Mouse (Mus musculus) CD4-positive, CD25-positive, alpha-beta regulatory T cell, adult 2 months (primary cell): Measurements from ENCODE around the gene Tex44.
A peak's percentile ranks its signal among the peaks of the same experiment; 100 is the strongest.

Experiments
- DNase-seq: peaks from one replicate; pipeline ENCODE4 v3.0.0-alpha.2; 2012; ENCODE audit warnings: low read depth, low spot score

Tex44 gene

DNA sequence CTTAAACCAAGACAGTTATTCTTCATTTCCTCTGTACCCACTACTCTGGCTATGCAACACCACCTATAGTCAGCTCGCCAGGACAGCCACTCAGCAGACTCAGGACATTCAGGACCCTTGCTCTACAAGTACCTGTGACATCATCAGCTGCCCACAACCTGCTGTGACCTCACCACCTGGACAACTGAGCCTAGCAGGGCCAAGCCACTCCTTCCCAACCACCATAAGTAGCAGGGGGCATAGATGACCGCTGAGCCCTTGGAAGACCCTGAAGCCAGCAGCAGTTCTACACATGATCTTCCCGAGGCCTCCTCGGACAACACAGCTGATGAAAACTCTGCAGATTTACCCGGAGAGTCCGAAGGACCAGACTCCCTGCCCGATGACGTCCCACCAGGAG, at the start of gene Tex44, which contains the start of gene Nmur1:
Tex44 (plus strand) TSS at position 202 of the 400 bp plus-strand sequence.
Nmur1 (minus strand) TSS at position 101 of the 400 bp plus-strand sequence.
- no peak for DNase-seq

DNA sequence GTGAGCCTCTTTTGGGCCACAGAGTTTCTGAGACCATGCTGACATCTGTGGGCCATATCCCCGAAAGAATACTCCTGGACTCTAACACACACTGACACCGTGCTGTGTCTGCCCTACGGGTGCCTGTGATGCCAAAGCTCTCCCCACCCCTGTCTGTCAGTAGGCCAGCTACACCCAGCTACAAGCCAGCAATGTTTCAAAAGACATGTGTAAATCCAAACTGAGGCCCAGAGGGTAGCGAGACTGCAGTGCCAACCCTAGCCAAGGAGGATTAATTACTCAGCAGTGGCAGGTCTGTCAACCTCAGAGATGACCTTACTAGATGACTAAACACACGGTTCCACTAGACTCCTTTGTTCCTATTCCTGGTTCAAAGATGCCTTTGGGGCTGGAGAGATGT, 49.8 kb upstream of the Tex44 start:
- DNase-seq, result no peak

DNA sequence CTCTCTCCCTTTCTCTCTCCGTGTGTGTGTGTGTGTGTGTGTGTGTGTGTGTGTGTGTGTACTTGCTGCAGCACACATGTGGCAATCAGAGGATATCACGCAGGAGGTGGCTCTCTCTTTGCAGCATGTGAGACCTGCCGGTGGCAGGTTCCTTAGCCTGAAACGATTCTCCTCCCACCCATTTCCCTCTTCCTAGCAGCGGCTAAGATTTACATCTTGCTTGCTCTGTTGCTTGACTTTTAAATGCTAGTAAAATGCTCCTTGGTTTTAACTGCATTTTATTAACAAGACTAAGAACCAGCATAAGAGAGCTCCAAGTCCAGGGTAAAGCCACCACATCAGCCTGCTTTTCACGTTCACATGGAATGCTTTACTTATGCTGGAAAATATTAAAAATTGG, 47.5 kb upstream of the Tex44 start:
- DNase-seq, result no peak

DNA sequence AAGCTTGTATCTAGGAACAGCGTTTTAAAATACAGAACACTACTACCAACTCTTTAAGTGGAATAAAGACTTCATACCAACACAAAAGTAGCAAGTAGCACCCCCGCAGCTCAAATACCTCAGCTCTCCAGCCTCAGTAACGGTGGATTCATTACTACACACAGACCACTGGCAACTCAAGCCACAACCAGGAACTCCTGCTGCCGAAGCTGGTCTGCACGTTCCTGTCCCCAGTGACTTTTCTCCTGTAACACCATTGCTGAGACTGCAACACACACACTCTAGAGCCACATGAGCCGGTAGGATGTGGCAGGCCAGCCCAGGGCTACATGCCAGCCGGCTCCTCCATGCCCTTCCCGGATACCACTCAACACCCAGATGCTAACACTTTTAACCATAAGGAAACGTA, 47.0 kb upstream of the Tex44 start:
- DNase-seq, result no peak

DNA sequence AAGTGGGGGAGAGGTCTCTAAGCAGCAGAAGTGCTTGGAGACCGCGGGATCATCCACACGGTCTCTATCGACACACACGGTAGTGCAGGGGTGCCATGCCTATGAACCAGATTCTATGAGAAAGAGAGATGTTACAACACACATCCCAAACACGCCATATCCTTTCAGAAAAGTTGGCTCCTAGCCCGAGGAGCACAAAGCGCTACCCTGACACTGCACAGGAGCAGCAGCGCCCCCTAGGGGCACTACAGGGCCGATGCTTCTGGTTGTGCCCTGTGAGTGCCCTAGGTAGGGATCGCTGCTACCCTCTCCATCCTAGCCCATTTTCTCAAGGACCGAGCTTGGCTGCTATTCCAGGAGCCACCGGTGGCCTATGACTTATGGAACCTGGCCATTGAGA, 45.1 kb upstream of the Tex44 start:
- DNase-seq, result peak; percentile 83

DNA sequence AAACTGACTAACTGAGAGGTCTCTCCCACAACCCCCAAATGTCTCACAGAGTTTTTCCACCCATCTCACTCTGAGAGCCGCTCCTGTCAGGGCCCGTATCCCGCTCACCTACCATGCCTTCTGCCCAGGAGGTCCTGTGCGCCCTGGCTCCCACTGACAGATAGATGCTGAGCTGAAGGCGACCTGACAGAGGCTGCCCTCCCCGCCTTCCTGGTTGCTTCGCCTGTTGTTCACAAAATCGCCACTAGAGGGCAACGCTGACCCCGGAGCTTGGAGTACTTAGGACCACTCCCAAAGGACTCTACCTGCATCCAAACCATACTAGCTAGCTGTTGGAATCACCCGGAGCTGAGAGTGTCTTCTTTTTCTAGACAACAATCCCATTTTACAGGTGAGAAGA, 36.9 kb upstream of the Tex44 start:
- DNase-seq, result peak; percentile 86

DNA sequence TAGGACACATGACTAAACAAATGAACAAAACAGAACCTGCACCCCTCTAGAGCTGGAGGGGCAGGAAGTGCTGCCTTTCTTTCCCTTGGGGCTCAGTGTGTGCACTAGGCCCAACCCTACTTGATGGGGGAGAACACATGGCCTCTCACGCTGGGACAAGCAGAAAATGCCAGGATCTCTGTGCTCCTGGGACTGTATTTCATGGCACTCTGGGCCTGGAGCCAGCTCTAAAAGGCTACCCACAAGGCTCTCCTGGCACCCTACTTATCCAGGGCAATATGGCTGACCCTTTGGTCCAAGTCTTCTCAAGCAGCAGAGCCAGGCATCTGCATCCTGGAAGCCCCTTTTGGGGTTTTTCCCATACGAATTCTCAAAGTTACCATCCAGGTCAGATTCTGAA, 34.7 kb upstream of the Tex44 start:
- DNase-seq, result no peak

DNA sequence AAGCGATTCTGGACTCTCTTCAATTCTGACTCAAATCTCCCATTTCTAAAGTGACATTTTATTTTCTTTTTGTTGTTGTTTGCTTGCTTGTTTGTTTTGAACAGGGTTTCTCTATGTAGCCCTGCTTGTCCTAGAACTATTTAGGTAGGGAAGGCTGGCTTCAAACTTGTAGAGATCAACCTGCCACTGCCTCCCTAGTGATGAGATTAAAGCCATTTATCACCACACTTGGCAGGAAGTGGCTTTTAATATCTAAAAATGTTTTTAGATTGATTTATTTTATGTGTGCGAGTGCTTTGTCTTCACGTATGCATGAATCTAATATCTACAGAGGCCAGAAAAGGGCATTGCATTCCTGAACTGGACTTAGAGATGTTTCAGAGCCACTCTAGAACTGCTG, 32.9 kb upstream of the Tex44 start:
- DNase-seq, result no peak

DNA sequence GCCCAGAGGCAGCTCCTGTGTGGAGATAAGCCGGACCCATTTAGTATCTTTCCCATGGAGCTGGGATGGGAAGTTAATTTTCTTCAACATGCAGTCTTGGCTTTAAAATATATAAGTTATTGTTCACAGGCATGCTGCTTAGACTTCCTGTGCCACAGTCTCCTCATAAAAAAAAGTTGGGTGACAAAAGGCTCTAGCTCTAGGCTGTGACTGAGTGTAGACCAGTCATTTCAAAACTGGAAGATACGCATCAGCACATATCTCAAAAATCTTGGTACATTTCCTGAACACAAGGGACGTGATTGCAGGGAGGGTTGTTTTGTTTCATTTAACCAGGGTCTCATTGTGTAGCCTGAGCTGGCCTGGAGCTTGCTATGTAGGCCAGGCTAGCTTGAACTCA, 31.9 kb upstream of the Tex44 start:
- peak; percentile 79 for DNase-seq

DNA sequence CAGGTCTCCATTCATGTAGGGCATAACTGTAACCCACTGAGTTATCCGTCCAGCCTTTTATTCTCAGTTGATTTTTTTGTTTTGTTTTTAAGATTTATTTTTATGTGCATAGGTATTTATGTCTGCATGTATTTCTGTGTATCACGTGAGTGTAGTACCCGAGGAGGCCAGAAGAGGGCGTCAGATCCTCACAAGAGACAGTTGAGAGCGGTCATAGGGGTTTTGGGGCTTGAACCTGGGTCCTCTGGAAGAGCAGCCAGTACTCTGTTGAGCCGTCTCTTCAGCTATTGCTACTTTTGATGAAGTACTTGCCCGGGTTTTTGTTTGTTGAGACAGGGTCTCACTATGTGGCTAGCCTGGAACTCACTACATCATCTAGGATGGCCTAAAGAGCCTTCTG, 30.2 kb upstream of the Tex44 start:
- peak; percentile 43 for DNase-seq

DNA sequence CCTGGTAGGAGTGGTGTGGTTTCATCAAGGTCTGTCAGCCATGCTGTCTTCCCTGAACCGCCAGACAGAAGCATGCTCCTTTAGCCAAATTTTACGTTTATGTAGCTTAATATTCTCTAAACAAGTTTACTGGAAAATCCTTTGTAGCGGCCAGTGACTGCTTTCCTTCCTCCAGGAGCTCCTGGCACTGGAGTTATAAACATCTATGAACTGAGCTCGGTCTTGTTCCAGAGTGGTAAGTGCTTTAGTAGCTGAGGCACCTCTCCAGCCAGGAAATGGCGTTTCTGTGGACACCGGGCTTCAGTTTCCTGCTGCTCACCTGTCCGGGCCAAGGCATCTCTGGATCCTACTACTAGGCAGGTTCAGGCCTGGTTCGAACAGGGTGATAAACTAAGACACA, 28.5 kb upstream of the Tex44 start:
- no peak for DNase-seq

DNA sequence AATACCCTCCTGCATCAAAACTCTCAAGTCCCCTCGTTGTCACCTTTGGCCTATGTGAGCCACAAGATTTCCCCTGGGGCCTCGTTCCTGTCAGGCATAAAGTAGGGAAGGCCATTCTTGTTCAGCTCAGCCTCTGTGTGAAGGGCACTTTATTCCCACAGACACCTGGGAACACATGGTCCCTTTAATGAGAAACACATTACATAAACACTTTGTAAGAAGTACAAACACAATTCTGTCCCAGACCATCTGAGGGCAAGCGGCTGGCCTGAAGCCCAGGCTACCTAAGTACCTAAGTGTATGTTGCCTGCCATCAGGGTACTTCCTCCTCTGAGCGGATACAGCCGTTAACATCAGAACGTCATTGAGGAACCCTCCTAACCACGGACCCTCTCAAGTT, 27.9 kb upstream of the Tex44 start:
- DNase-seq, result no peak

DNA sequence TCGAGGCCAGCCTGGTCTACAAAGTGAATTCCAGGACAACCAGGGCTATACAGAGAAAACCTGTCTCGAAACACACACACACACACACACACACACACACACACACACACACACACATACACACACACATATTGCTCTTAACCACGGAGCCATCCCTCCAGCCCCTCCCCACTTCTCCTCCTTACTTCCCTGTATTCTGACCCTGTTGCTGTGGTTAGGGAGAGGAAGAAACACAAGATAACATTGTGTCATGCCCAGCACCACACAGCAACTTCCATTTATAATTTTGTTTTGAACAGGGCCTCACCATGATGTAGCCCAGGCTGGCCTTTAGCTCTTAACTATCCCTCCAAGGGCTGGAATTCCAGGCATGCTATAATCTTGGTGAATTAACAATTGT, 26.8 kb upstream of the Tex44 start:
- DNase-seq, result no peak

DNA sequence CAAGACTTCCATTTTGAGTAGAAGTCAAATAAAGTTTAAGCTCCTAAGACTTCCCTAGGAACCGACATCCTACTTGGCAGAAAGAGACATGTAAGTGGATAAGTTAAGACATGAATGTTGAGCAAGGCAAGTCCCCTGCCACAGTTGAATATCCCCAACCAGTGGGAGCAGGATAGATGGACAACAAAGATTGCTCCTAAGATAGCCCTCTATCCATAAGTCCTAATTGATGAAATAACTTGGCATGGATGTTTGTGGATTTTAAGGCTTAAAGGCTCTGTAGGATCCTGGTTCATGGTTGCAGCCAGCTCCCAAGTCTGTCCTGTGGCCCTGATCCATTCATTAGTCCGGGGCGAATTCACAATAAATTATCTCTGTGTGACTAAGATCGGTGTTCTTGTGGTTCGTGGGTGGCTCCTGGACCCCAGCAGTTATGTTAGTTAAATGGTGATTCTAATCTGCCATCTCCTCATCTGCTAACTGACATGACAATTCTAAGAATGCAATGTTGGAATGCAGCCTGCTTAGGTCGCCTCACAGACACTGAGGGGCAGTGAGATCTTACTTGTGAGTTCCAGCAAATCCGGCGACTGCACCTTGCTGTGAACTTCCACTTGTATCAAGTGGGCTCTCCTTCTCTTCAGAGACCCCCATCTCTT, 25.9 kb upstream of the Tex44 start:
- no peak for DNase-seq

DNA sequence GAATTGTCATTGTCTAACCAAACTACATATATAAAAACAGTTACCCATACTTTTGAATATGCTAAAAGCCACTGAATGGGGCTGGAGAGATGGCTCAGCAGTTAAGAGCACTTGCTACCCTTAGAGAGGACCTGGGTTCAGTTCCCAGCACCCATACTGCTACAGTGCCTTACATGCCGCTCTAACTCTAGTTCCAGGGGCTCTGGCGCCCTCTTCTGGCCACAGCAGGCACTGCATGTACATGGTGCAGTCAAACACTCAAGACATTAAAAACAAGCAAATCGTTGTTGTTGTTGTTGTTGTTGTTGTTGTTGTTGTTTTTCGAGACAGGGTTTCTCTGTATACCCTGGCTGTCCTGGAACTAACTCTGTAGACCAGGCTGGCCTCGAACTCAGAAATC, 21.3 kb upstream of the Tex44 start:
- peak; percentile 72 for DNase-seq

DNA sequence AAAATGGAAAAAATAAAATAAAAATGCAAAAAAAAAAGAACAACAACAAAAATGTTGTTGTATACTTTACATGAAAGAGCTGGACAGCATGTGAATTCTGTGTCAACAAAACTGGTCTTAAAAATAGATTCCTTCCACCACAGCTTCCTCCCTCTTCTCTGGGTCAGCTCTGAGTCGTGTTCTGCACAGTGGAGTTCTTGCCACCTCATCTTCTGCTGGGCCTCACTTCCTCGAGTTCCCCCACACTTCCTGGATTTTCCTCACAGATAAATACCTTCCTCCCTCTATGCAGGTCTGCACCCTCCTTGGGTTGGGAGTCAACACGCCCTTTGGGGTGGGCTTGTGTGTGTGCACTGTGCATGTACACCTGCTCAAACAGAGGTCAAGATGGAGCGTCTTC, 19.8 kb upstream of the Tex44 start:
- DNase-seq, result no peak

DNA sequence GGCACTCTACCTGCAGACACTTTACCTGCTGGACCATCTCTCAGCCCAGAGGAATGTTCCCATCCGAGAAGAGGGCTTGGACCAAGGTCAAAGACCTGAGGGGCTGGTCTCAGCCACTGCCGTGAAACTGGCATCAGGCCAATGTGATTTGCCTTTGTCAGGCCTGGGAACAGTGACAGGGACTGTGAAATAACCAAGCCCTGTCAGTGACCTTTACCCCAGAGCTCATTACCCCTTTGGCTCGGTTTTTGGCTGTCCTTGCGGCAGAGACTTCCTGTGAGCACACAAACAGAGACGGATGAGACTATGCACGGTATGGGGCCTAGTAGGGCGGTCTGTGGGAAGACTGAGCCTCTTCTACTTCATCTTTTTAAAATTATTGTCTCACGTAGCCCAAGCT, 19.2 kb upstream of the Tex44 start:
- peak; percentile 57 for DNase-seq

DNA sequence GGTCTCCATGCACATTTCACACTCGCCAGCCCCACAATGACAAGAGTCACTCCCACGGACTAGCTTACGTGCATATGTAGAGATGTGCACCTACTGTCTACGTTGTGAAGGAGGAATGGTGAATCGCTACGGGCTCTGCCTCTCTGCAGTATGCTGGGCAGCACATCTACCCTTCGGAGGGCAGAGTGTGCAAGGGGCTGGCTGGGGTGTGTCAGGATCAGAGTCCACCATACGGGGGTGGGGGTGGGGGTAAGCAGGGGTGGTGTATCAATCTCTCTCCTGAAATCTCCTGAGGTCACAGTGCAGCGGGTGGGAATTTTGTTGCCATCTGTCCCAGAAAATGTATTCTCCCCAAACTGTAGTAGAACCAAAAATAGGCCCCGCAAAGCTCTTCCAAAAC, 17.6 kb upstream of the Tex44 start:
- no peak for DNase-seq

DNA sequence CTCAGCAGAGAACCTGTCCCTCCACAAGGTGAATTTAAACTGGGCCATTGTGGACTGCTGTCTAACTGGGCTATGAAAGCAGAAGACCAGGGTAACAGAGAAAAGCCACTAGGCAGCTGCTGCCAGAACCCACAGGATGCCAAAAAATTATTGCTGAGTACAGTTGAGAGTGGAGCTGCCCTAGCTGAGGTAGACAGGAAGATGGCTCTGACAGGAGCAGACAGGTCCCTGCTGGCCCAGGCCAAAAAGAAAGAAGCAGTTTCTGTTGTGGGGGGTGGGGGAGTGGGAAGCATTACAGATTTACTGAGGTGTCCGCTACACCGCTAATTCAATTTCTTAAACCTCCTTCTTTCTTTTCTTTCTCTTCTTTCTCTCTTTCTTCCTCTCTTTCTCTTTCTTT, 16.7 kb upstream of the Tex44 start:
- no peak for DNase-seq

DNA sequence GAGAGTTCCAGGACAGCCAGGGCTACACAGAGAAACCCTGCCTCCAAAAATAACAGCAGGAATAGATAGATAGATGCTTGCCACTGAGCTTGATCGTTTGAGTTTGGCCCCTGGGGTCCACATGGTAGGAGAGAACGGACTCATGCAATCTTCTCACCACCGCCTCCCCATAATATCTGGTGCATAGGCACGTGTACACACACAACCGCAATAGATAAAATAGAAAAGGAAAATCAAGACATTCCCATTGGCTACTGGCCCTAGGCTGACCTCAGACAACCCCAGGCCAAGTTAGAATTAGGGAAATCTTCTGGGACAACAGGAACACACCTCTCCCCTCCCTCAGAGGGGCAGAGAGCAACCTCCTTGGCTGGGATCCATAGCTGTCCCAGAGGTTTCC, 11.4 kb upstream of the Tex44 start:
- DNase-seq, result no peak

DNA sequence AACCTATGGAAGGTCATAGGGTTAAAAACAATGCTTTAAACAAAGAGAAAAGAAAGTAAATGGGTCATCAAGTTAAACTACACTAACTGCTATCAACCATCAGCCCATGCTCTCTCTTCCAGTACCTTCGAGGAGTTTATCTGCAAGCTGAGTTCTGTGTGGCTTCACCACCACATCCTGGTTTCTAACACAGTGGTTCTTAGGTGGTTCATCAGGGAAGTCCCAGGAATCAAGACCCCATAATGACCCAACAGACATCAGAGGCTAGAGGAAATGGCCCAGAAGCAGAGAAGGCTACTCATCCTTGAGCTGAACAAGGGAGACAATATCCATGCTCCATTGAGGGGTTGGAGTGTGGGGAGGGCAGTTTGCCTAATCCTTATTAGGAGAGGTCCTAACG, 11.0 kb upstream of the Tex44 start:
- peak; percentile 54 for DNase-seq

DNA sequence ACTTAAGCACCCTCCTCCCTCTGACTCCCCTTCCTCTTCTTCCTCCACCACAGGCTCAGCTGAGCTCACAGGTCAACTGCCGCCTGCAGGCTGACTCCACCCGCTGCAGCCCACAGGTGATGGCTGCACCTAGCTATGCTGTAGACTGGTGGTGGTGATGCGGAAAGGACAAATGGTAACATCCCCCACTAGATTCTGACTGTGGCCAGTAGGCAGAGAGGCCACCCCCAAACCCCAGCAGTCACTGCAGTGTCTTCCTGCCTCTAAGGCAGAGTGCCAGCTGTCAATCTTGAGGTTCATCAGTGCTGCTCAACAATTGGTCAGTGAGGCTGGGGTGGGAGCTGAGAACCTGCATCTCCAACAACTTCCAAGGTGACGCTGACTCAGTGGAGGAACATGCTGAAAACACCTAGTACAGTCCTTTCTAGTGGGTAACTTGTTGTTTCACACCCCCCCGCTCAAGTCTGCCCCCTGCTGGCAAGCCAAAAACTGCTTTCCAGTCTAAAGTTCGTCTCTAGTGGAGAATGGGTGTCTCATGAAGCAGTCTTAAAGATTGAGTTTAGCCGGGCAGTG, 10.4 kb upstream of the Tex44 start:
- peak; percentile 84 for DNase-seq

DNA sequence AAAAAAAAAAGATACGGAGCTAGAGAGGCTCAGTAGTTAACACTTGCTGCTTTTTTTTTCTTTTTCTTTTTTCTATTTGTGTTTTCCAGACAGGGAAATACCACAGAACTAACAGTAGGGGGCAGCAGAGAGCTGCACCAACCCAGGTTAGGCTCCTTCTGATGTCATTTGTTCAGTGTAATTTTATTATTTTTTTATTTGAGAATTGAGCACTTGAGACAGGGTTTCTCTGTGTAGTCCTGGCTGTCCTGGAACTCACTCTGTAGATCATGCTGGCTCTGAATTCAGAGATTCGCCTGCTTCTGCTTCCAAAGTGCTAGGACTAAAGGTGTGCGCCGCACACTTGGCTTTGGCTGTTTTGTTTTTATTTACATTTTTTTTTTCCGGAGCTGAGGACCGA, 9.8 kb upstream of the Tex44 start:
- DNase-seq, result peak; percentile 71

DNA sequence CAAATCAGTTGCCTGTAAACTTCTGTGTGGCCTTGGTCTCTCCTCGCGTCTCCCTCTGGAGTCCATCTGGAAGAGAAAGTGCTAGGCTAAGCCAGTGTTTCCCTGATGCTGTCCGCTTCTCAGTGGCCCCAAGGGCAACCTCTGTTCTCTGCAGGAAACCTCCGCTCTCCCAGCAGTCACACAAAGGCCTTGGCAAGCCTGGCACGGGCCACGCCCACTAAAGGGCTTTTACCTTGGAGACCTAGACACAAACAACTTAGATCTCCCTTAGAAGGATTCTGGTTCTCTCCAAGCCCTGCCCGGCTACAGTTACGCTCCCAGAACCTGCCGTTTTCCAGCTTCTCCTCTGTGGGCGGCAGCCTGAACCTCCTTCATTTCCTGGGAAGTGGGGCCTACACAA, 5.1 kb upstream of the Tex44 start:
- no peak for DNase-seq
